Mouse (Mus musculus) left cerebral cortex, postnatal 25 days (tissue): ENCODE data around the gene Wfdc13. TPM values are rescaled to one million over a fixed set of nuclear protein-coding genes. Genes with fewer than 3 reads are reported as not detected.
A peak's percentile ranks its signal among the peaks of the same experiment; 100 is the strongest.

Experiments
- DNase-seq, 2 experiments: peaks; one replicate each; pipeline ENCODE4 v3.0.0; 2022; ENCODE audit warnings: low spot score in 2 of 2, mixed read lengths in 1 of 2
- intact Hi-C: fragments of 180-260 bp; cut with DNase I; formaldehyde crosslinking; loops from one replicate; pipeline ENCODE4 v1.15.1; 2025
- total RNA-seq, 2 experiments: library from RNA; stranded (reverse); gene quantifications; 2 replicates each; pipeline ENCODE4 v1.2.3; 2021

Gene Wfdc13
- not detected for total RNA-seq

GRCm38 (mm10) chr2:164684807-164685206 is at the start of gene Wfdc13:
Wfdc13 (plus strand) TSS chr2:164685107.
- intact Hi-C loops, result no loop called here
- no peak for DNase-seq

GRCm38 (mm10) chr2:164635266-164635665 is 49.6 kb upstream of the Wfdc13 start:
- DNase-seq, result no peak
- intact Hi-C loops, result no loop called here

- no peak for DNase-seq
- intact Hi-C loops, result no loop called here
These were observed 46.2 kb upstream of the Wfdc13 start, which contains the start of gene Wfdc16 for GRCm38 (mm10) chr2:164638696-164639095. Wfdc16 (minus strand) TSS chr2:164638796.

- DNase-seq, result no peak
- intact Hi-C loops, result no loop called here
These were observed 43.8 kb upstream of the Wfdc13 start for GRCm38 (mm10) chr2:164641129-164641528.

- intact Hi-C loops, result no loop called here
- peak in 1 of 2 experiments; percentile 11 for DNase-seq
These were observed 42.8 kb upstream of the Wfdc13 start for GRCm38 (mm10) chr2:164641881-164642673.

GRCm38 (mm10) chr2:164655858-164656257 is 29.0 kb upstream of the Wfdc13 start, which contains the start of gene Wfdc10:
Wfdc10 (plus strand) TSS chr2:164656046.
- intact Hi-C loops, result no loop called here
- DNase-seq, result peak in 1 of 2 experiments; percentile 3

GRCm38 (mm10) chr2:164656483-164656882 is 28.4 kb upstream of the Wfdc13 start, which contains the start of gene Wfdc9:
Wfdc9 (minus strand) TSS chr2:164656583.
- intact Hi-C loops, result no loop called here
- DNase-seq, result no peak

- intact Hi-C loops, result no loop called here
- no peak for DNase-seq
These were observed 20.1 kb upstream of the Wfdc13 start for GRCm38 (mm10) chr2:164664851-164665250.

- no peak for DNase-seq
- intact Hi-C loops, result no loop called here
These were observed 14.6 kb upstream of the Wfdc13 start for GRCm38 (mm10) chr2:164670261-164670660.

- no peak for DNase-seq
- intact Hi-C loops, result no loop called here
These were observed 14.0 kb upstream of the Wfdc13 start for GRCm38 (mm10) chr2:164670938-164671337.

GRCm38 (mm10) chr2:164673987-164674386 is 10.9 kb upstream of the Wfdc13 start, which contains the start of gene Wfdc11:
Wfdc11 (minus strand) TSS chr2:164674087.
- intact Hi-C loops, result no loop called here
- DNase-seq, result peak in 1 of 2 experiments; percentile 36

- intact Hi-C loops, result no loop called here
- DNase-seq, result no peak
These were observed 8.8 kb upstream of the Wfdc13 start for GRCm38 (mm10) chr2:164676103-164676502.

GRCm38 (mm10) chr2:164676916-164677685 is 7.8 kb upstream of the Wfdc13 start:
- intact Hi-C loops, result no loop called here
- DNase-seq, result no peak

GRCm38 (mm10) chr2:164678848-164679625 is 5.9 kb upstream of the Wfdc13 start:
- DNase-seq, result peak; percentile 50 to 60
- intact Hi-C loops, result loop anchor here (2.0 kb wide), 1 partner anchor 48 kb away; no protein-coding TSS in a partner anchor

- DNase-seq, result no peak
- intact Hi-C loops, result loop anchor here (2.0 kb wide), 1 partner anchor 47 kb away; no protein-coding TSS in a partner anchor
These were observed 5.0 kb upstream of the Wfdc13 start for GRCm38 (mm10) chr2:164679906-164680305.

- intact Hi-C loops, result no loop called here
- DNase-seq, result no peak
These were observed 13.3 kb downstream of the Wfdc13 start, which contains the start of gene Spint4 for GRCm38 (mm10) chr2:164698201-164698600. Spint4 (plus strand) TSS chr2:164698501.

GRCm38 (mm10) chr2:164700959-164701358 is 16.1 kb downstream of the Wfdc13 start:
- DNase-seq, result no peak
- intact Hi-C loops, result no loop called here

- DNase-seq, result peak in 1 of 2 experiments; percentile 12
- intact Hi-C loops, result no loop called here
These were observed 16.9 kb downstream of the Wfdc13 start for GRCm38 (mm10) chr2:164701761-164702160.

GRCm38 (mm10) chr2:164704235-164704634 is 19.3 kb downstream of the Wfdc13 start:
- intact Hi-C loops, result no loop called here
- DNase-seq, result no peak
